Mouse (Mus musculus): Measurements from ENCODE around the gene Bst2. TPM values are rescaled to one million over a fixed set of nuclear protein-coding genes. Genes with fewer than 3 reads are reported as not detected.

Gene Bst2
- polyA plus RNA-seq, 1 experiment from 2014 or later, result 0.27 TPM

DNA sequence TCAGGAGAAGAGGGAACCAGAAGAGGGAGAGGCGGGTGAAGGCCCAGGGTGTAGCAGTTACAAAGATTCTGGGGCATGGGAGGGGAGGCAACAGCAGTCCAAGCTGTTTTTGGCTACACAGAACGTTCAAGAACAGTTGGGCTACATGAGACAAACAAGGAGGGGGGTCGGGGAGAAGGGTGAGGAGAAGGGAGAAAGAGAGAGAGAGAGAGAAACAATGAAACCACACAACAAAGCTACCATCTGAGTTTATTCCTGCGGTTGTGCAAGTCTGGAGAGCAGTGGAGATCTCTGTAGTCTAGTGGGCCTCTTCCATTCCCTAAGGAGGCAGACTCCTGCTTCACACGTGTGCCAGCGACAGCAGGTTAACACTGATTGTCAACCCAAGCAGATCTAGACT is 16.7 kb upstream of the Bst2 start:
- Histone ChIP-seq H3K27ac (ENCODE audit: low read depth, low read length) (no peak overlapping the region), H3K4me2 (ENCODE audit: low read depth, low read length) (no peak overlapping the region), H3K4me1 (ENCODE audit: control insufficient read depth, insufficient read depth, low read length) (peaks cover 5% of the 10 kb centered on the region; the same call in 1 of the 2 replicates), H3K9ac (replicated peaks; ENCODE audit: low read depth, low read length) (no peak overlapping the region), H3K36me3 (ENCODE audit: control insufficient read depth, insufficient read depth, low read length) (no peaks in the 10 kb centered on the region), H3K27me3 (ENCODE audit: control insufficient read depth, insufficient read depth, low read length) (peaks cover 26% of the 10 kb centered on the region), H3K4me3 (ENCODE audit: low read depth, low read length) (no peak overlapping the region), H3K9me3 (ENCODE audit: control insufficient read depth, low read length) (no peaks in the 10 kb centered on the region)
- no peak for ATAC-seq (ENCODE audit: low read depth)
- 79% methylated on average over 6 of the region's 6 CpGs for WGBS

DNA sequence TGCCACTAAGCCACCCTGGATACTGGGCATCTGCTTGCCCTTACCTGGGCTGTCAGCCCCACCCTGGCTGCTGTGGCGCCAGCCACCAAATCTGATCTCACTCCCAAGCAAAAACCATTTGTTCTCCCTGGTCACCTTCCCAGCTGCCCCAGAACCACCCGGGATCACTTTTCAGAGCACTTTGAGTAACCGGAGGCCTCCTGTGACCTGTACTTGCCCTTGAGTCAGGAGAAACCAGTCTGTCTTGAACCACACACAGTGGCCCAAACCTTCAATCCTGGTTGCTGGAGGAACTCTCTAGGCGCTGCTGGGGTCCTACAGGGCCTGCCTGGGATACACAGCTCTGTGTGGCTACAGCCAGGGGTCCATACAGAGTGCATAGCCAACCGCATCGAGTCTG is 15.5 kb upstream of the Bst2 start:
- Histone ChIP-seq H3K4me3 (ENCODE audit: low read depth, low read length) (no peak overlapping the region), H3K27me3 (ENCODE audit: control insufficient read depth, insufficient read depth, low read length) (peaks cover 15% of the 10 kb centered on the region), H3K9ac (replicated peaks; ENCODE audit: low read depth, low read length) (no peak overlapping the region), H3K4me1 (ENCODE audit: control insufficient read depth, insufficient read depth, low read length) (no peaks in the 10 kb centered on the region), H3K27ac (ENCODE audit: low read depth, low read length) (no peak overlapping the region), H3K9me3 (ENCODE audit: control insufficient read depth, low read length) (no peaks in the 10 kb centered on the region), H3K4me2 (ENCODE audit: low read depth, low read length) (no peak overlapping the region), H3K36me3 (ENCODE audit: control insufficient read depth, insufficient read depth, low read length) (0 out of 2 replicates have a peak, but pooled peaks cover 5% of the 10 kb centered on the region)
- WGBS, result 80% methylated on average over 6 of the region's 6 CpGs
- ATAC-seq (ENCODE audit: low read depth), result no peak

DNA sequence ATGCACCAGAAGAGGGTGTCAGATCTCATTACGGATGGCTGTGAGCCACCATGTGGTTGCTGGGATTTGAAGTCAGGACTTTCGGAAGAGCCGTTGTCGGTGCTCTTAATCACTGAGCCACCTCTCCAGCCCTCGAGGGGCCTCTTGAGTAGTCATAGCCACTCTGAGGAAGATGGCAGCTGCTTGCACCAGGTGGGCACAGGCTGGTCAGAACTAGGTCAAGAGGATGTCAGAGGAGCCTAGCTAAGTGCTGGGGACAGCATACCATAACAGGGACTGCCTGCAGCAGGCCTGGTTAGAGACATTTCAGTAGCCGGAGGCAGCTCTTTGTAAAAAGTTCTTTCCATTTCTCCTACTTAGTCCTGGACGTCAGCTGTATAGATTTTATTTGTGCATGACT is 13.5 kb upstream of the Bst2 start:
- no peaks in the 10 kb centered on the region for H3K4me1 ChIP-seq (ENCODE audit: control insufficient read depth, insufficient read depth, low read length)
- peaks cover 7% of the 10 kb centered on the region; the same call in 1 of the 2 replicates for H3K36me3 ChIP-seq (ENCODE audit: control insufficient read depth, insufficient read depth, low read length)
- WGBS, result 67% methylated on average over 7 of the region's 7 CpGs
- no peak overlapping the region for H3K4me2 ChIP-seq (ENCODE audit: low read depth, low read length)
- H3K4me3 ChIP-seq (ENCODE audit: low read depth, low read length), result no peak overlapping the region
- no peak overlapping the region for H3K27ac ChIP-seq (ENCODE audit: low read depth, low read length)
- no peak overlapping the region for H3K9ac ChIP-seq (replicated peaks; ENCODE audit: low read depth, low read length)
- no peak for ATAC-seq (ENCODE audit: low read depth)
- H3K9me3 ChIP-seq (ENCODE audit: control insufficient read depth, low read length), result no peaks in the 10 kb centered on the region
- no peaks in the 10 kb centered on the region for H3K27me3 ChIP-seq (ENCODE audit: control insufficient read depth, insufficient read depth, low read length)

DNA sequence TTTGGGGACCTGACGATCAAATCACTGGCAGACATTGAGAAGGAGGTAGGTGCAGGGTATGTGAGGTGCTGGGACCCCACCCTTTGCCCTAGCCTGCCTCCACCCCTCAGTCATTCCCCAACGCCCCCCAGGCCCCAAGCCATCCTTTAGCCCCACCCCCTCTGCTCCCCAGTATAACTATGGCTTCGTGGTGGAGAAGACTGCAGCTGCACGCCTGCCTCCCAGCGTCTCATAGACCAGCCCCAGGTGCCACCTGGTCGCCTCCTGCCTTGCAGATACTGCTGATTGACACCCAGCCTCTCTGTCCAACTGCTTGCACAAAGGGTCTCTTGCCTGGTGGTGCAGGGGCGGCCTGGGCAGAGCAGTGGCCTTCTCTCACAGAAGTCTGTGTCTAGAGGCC is 10.3 kb upstream of the Bst2 start:
- no peak for ATAC-seq (ENCODE audit: low read depth)
- no peaks in the 10 kb centered on the region for H3K27me3 ChIP-seq (ENCODE audit: control insufficient read depth, insufficient read depth, low read length)
- no peak overlapping the region for H3K9ac ChIP-seq (replicated peaks; ENCODE audit: low read depth, low read length)
- peaks cover 4% of the 10 kb centered on the region; the same call in 1 of the 2 replicates for H3K4me1 ChIP-seq (ENCODE audit: control insufficient read depth, insufficient read depth, low read length)
- no peak overlapping the region for H3K4me3 ChIP-seq (ENCODE audit: low read depth, low read length)
- H3K27ac ChIP-seq (ENCODE audit: low read depth, low read length), result no peak overlapping the region
- H3K4me2 ChIP-seq (ENCODE audit: low read depth, low read length), result no peak overlapping the region
- WGBS, result 86% methylated on average over 7 of the region's 7 CpGs
- H3K36me3 ChIP-seq (ENCODE audit: control insufficient read depth, insufficient read depth, low read length), result peaks cover 14% of the 10 kb centered on the region; the same call in 1 of the 2 replicates
- no peaks in the 10 kb centered on the region for H3K9me3 ChIP-seq (ENCODE audit: control insufficient read depth, low read length)

DNA sequence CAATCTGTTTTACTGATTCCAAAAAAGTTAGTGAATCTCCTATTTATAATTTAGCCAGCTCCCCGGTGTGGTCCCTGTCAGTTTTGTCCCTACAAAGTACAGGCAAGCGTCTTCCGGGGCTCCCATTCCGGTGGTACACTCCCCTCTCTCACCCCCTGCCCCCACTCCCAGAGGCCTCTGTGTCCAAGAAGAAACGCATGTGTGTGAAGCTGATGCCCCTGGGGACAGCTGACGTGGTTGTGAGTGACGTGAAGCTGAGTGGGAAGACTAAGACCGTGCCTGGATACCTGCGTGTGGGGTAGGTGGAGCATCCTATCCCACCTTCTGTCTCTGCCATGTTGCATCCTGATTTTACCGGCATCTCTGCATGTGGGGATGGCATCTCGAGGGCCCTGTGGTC is 7.8 kb upstream of the Bst2 start:
- Histone ChIP-seq H3K27me3 (ENCODE audit: control insufficient read depth, insufficient read depth, low read length) (no peaks in the 10 kb centered on the region), H3K27ac (ENCODE audit: low read depth, low read length) (no peak overlapping the region), H3K4me3 (ENCODE audit: low read depth, low read length) (no peak overlapping the region), H3K4me2 (ENCODE audit: low read depth, low read length) (no peak overlapping the region), H3K9me3 (ENCODE audit: control insufficient read depth, low read length) (no peaks in the 10 kb centered on the region), H3K36me3 (ENCODE audit: control insufficient read depth, insufficient read depth, low read length) (peaks cover 14% of the 10 kb centered on the region; the same call in 1 of the 2 replicates), H3K9ac (replicated peaks; ENCODE audit: low read depth, low read length) (no peak overlapping the region), H3K4me1 (ENCODE audit: control insufficient read depth, insufficient read depth, low read length) (peaks cover 4% of the 10 kb centered on the region; the same call in 1 of the 2 replicates)
- no peak for ATAC-seq (ENCODE audit: low read depth)
- WGBS, result 93% methylated on average over 11 of the region's 11 CpGs

DNA sequence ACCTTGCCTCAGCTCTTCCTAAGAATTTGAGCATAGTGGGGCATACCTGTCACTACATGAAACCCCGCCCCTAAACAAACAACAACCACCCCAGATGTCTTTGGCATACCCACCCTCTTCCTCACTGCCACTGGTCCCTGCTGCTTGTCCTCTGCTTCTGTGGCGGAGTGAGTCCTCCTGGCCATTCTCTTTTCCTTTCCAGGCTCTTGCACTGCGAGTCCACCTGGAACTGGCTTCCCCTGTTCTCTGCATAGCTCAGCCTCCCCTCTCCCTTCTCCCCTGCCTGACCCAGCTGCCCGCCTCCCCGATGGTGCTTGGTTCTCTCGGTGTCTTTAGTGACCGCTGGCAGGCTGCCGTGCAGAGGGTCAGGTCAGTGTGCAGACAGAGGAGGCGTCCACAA is 6.5 kb upstream of the Bst2 start:
- peak overlapping the region; percentile 91 for H3K4me2 ChIP-seq (ENCODE audit: low read depth, low read length)
- no peaks in the 10 kb centered on the region for H3K9me3 ChIP-seq (ENCODE audit: control insufficient read depth, low read length)
- no peak overlapping the region for H3K9ac ChIP-seq (replicated peaks; ENCODE audit: low read depth, low read length)
- no peak overlapping the region for H3K27ac ChIP-seq (ENCODE audit: low read depth, low read length)
- WGBS, result 85% methylated on average over 9 of the region's 9 CpGs
- no peaks in the 10 kb centered on the region for H3K27me3 ChIP-seq (ENCODE audit: control insufficient read depth, insufficient read depth, low read length)
- H3K4me3 ChIP-seq (ENCODE audit: low read depth, low read length), result peak overlapping the region; percentile 57
- ATAC-seq (ENCODE audit: low read depth), result no peak
- peaks cover 4% of the 10 kb centered on the region; the same call in 1 of the 2 replicates for H3K4me1 ChIP-seq (ENCODE audit: control insufficient read depth, insufficient read depth, low read length)
- H3K36me3 ChIP-seq (ENCODE audit: control insufficient read depth, insufficient read depth, low read length), result peaks cover 13% of the 10 kb centered on the region; the same call in 1 of the 2 replicates

DNA sequence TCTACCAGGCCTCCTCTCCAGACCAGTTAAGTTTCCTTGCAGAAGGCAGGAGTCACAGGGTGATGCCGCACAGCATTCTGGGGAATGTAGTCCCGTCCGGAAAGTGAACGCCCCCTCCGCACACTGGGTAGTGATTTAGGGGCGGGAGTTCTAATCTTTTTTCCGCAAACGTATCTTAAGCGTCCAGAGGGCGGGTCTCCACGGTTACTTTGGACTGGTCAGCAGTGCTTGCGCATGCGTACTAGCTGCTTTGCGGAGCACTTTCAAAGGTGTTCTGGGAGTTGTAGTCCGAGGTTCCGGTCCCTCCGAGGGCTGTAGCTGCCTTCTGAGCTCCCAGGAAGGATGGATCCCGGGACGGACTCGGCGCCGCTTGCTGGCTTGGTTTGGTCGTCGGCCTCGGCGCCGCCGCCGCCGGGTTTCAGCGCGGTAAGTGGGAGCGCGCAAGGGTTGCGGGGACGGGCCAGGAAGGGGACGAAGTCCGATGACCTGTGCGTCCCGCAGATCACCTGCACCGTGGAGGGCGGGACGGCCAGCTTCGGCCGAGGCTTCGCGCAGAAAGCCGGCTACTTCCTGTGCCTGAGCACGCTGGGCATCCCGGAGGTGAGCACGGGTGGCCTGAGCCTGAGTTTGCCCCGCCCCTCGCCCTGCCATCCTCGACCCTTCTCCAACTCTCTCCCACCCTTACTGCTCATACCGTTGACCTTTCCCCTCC is 5.5 kb upstream of the Bst2 start, which contains the start of gene Mvb12a:
Gene Mvb12a, plus strand, starts transcription at position 291 of the 712 bp plus-strand sequence.
- H3K4me2 ChIP-seq (ENCODE audit: low read depth, low read length), result peak within 1 kb of the TSS; percentile 91
- H3K27ac ChIP-seq (ENCODE audit: low read depth, low read length), result peak within 1 kb of the TSS; percentile 44; the same call in 1 of the 2 replicates
- peak within 1 kb of the TSS; percentile 71 for H3K9ac ChIP-seq (replicated peaks; ENCODE audit: low read depth, low read length)
- H3K27me3 ChIP-seq (ENCODE audit: control insufficient read depth, insufficient read depth, low read length), result no peaks in the 10 kb centered on the region
- peaks cover 4% of the 10 kb centered on the region; the same call in 1 of the 2 replicates for H3K4me1 ChIP-seq (ENCODE audit: control insufficient read depth, insufficient read depth, low read length)
- peak within 1 kb of the TSS; percentile 57 for H3K4me3 ChIP-seq (ENCODE audit: low read depth, low read length)
- under 1% methylated on average over 55 of the region's 55 CpGs for WGBS
- ATAC-seq (ENCODE audit: low read depth), result peak; percentile 96
- peaks cover 9% of the 10 kb centered on the region; the same call in 1 of the 2 replicates for H3K36me3 ChIP-seq (ENCODE audit: control insufficient read depth, insufficient read depth, low read length)
- H3K9me3 ChIP-seq (ENCODE audit: control insufficient read depth, low read length), result no peaks in the 10 kb centered on the region

DNA sequence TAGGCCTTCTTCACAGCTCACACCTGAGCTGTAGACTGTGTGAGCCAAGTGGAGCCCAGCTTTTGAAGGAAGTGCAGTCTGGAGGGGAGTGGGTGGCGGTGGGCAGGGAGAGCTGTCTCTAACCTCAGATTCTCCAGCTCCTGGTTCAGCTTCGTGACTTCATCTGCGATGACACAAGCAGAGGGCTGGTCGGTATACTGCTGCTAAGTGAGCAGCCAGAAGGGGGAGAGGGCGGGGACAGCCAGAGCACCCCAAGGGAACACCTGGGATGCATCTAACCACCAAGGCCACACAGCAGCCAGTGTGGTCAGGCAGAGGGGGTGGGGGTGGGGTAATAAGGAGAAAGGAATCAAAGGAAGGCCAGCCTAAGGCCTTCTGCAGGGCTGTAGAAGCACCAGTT is 1.6 kb downstream of the Bst2 start:
- Histone ChIP-seq H3K4me1 (ENCODE audit: control insufficient read depth, insufficient read depth, low read length) (no peaks in the 10 kb centered on the region), H3K9me3 (ENCODE audit: control insufficient read depth, low read length) (no peaks in the 10 kb centered on the region), H3K4me2 (ENCODE audit: low read depth, low read length) (no peak overlapping the region), H3K27me3 (ENCODE audit: control insufficient read depth, insufficient read depth, low read length) (peaks cover 5% of the 10 kb centered on the region), H3K27ac (ENCODE audit: low read depth, low read length) (no peak overlapping the region), H3K4me3 (ENCODE audit: low read depth, low read length) (no peak overlapping the region), H3K9ac (replicated peaks; ENCODE audit: low read depth, low read length) (no peak overlapping the region), H3K36me3 (ENCODE audit: control insufficient read depth, insufficient read depth, low read length) (no peaks in the 10 kb centered on the region)
- ATAC-seq (ENCODE audit: low read depth), result no peak
- WGBS, result 67% methylated on average over 5 of the region's 5 CpGs

DNA sequence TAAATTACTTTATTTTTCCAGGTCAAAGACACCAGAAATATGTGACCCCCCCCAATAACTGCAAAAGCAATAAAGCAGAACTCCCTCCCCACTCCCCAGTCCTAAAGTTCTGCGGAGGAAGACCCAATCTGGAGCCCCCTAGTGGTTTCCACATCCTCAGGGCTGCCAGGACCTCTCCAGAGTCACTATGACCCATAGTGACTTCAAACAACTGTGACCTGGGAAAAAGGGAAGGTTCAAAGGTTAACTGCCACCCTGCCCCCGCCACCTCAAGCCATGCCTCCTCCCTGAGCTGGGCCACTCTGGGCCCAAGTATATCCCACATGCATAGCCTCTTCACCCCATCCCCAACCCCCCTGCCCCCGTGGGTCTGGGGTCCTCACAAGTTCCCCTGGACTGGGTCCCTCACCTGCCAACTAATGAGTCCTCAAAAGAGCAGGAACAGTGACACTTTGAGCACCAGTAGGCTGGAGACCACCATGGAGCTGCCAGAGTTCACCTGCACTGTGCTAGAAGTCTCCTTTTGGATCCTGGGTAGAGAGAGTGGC is 2.9 kb downstream of the Bst2 start:
- ATAC-seq (ENCODE audit: low read depth), result no peak
- Histone ChIP-seq H3K9me3 (ENCODE audit: control insufficient read depth, low read length) (no peaks in the 10 kb centered on the region), H3K4me1 (ENCODE audit: control insufficient read depth, insufficient read depth, low read length) (no peaks in the 10 kb centered on the region), H3K9ac (replicated peaks; ENCODE audit: low read depth, low read length) (no peak overlapping the region), H3K36me3 (ENCODE audit: control insufficient read depth, insufficient read depth, low read length) (no peaks in the 10 kb centered on the region), H3K27me3 (ENCODE audit: control insufficient read depth, insufficient read depth, low read length) (peaks cover 5% of the 10 kb centered on the region), H3K4me2 (ENCODE audit: low read depth, low read length) (no peak overlapping the region), H3K27ac (ENCODE audit: low read depth, low read length) (no peak overlapping the region), H3K4me3 (ENCODE audit: low read depth, low read length) (no peak overlapping the region)
- WGBS, result 38% methylated on average over 3 of the region's 3 CpGs
